Mouse (Mus musculus) NIH3T3 (cell line): ENCODE results near the gene Lrrc32.

Experiments
- DNase-seq: peaks from one replicate; pipeline ENCODE4 v3.0.0-alpha.2; 2012; ENCODE audit warnings: low read depth

The Lrrc32 gene

DNA sequence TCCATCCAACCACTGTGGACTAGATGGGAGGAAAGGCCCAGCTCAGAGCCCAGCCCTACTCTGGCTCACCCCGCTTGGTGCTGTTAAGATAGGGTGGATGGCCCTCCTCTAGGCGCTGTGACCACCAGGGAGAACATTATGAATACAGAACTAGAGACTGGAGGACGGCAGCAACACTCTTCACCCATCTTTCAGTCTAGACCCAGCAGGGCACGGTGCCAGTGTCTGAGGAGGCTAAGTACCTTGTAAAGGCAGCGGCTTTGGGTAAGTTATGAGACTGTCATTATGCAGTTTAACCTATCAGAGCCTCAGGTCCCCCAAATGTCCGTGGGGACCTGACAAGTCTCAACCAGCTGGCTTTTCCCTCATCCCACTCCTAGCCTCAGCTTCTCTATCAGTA is at the start of gene Lrrc32:
Lrrc32 (plus strand) TSS at position 153 of the 400 bp plus-strand sequence.
- no peak for DNase-seq

DNA sequence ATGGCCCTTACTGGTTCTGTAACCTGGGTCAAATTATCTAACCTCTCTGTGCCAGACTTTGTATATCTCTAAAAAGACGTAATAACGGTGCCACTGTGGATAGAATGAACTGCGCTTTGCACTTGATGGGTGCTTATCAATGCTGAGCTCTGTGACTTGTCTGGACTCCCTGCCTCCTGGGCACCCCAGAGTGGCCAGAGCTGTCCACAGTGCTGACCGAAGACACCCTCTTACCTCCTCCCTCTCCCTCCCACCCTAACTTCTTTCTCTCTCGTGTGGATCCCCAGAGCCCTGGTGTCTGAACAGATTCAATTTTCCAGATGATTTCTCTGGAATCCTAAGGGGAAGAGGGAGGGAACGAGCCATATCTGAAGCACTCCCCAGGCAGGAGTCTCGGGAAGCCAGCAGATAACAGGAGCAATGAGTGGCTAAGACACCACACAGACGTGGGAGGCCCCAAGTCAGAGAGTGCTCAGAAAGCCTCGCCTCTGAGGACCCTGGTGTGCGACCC is 49.1 kb upstream of the Lrrc32 start, which contains the start of gene Gucy2d:
Gucy2d (plus strand) TSS at position 461 of the 511 bp plus-strand sequence.
- peak; percentile 60 for DNase-seq

DNA sequence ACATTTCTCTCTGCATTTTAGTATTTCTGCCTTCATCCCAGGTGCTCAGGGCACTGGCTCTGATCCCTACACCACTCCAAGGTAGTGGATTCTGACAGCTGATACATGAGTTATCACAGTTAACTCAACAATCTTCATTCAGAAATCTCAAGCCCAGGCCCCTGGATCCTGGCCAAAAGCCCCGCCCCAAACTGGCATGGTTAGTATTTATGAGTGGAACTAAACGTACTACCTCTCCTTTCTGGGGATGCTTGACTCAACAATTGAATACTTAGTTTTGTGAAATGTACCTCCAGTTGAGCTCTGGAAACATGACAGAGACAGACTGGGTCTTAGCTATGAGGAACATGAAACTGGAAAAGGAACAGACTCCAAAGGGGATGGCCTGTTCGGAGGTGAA is 42.2 kb upstream of the Lrrc32 start:
- no peak for DNase-seq

DNA sequence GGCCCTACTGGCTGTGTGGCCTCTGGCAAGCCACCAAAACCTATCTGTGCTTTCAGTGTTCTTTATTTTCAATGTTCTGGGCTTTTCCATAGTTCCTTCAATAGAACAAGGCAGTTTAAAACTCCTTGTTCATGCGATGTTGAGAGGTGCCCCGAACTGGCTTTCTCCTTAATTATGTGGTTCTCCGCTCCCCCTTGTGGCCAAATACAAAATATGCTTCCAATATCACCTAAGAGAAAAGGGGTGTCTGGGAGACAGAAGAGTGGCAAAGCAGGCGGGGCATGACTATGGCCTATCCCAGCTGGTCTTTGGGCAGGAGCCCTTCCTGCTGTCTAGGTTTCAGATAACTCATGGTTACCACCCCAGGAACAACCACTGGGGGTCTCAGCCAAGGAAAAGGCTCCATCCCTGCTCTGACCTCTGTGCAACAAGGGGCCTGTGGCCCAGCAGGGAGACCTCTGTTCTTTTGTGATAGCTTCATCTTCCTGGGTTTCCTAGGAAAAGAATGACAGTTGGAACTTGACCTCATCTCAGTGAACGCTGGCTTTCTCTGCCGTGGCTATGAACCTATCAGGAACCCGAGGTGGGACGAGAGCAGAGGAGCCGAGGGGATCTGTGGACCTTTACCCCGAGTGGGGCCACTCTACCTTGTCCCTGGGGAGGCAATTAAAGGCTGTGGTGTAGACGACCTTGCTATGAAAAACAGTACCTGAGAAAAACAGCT is 41.3 kb upstream of the Lrrc32 start:
- DNase-seq = peak; percentile 77

DNA sequence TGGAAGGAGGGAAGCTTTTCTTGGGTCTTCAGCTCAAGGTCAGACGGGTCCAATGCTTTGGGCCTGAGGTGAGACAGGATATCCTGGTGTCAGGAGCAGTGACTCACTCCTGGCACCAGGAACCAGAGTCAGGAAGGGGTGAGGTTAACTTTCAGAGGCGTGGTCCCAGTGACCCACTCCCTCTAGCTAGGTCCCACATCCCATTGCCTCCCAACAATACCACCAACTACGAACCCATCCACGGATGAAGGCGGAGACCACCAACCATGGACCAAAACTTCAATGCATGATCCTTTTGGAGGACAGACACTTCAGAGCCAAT is 40.8 kb upstream of the Lrrc32 start:
- no peak for DNase-seq

DNA sequence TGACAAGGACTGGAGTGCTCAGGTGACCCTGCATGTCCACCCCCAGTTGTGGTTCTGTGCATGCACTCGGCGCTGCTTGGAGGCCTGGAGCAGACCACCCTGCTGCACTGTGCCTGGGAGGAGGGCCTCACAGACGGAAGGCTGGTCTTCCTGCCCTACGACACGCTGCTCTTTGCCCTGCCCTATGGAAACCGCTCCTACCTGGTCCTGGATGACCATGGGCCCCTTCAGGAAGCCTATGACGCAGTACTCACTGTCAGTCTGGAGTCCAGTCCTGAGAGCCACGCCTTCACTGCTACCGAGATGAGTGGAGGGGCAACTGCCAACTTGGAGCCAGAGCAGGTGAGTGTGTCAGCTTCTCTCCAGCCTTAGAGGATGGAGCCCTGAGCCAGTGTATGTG is 39.4 kb upstream of the Lrrc32 start:
- DNase-seq = no peak

DNA sequence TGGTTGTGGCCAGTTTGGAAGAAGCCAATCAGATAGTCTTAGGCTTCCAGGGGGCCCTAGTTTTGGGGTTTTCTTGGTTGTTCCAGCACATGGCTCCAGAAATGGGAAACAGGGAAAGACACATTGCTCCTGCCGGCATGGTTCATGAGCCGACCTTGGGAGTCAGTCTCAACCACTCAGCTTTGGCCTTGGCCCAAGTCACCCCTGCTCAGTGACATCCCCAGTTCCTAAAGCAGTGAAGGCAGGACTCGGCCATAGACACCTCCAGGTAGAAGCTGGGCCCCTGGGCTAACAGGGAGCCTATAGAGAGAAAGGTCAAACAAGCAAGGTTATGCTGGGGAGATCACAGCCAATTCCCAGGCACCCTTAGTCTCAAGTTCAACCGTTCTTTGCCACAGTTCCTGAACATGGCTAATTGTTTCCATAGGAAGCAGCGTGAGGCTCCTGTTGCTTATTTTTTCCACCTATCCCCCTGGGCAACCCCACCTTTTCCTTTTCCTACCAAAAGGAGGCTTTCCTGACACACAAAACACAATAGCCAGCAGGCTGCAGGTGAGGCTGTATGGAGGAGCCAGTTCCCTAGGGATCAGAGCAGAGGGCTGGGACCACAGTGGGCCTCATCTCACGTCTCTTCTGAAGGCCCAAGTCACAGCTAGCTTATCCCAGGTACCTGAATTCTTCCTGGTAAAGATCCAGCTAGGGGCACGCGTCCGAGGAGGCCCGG is 34.5 kb upstream of the Lrrc32 start:
- DNase-seq = no peak

DNA sequence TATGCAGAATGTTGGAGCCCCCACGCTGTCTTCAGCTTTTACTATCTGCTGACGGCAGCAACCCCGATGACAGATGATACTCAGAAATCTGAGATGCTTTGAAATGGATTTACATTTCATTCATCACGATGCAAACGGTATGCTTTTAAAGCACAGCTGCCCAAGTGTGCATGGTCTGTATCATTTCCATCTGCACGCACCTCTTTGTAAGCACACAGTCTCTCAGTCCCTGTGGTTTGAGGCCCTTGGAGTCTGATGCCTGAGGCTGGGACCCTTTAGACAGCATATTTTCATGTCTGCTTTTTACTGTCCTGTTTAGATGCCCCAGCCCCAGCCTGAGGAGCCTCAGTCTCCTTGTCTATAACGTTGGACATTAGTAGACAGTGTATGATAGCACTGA is 28.8 kb upstream of the Lrrc32 start:
- DNase-seq = no peak

DNA sequence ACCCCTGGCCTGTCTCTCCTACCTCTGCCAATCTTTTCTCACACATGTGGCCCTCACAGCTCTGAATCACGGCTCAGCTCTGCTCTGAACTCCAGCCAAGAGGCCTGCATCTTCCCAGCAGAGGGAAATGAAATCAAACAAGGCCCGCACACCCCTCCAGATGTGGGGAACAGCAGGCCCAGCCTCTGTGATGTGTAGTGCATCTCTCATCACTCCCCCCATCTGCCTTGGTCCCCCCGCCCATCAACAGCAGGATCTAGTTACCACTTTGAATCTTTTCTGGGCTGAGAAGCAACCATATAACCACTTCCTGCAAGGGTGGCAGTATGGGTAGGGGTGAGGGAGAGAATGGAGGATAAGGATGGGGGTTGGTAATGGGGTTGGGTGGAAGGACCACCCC is 20.0 kb upstream of the Lrrc32 start:
- peak; percentile 71 for DNase-seq

DNA sequence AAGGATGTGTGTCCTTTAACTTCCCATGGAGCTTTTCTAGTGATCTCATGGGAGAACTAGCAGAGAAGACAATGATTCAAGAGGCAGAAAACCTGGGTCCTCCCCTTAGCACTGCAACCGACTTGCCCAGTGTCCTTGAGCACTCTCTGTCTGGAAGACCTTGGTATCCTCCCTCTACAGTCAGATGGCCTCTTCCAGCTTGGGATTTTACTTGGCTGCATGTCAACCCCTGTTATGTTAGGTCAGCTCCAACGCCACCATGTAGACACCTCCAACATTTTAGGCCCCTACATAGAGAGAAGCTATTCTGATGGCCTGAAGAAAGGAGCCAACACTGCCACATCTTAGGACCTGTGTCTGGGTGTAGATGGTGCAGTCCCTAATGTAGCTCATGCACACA is 16.6 kb upstream of the Lrrc32 start:
- DNase-seq = no peak

DNA sequence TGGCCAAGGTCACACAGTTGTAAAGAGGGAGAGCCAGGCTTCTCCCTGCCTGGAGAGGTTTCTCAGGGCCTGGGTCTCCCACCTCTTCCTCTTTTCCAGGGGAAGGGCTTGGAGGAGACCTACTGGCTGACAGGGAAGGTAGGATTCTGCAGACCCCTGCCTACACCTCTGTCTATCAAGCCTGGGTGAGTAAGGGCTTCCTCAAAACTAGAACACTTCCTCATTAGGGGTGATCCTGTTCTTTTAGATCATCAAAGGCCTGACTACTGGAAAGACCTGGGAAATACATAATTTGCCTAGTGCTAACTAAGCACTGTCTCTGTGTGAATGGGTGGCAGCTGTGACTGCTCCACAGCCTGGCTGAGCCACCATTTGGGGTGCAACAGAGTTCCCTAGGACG is 14.5 kb upstream of the Lrrc32 start:
- no peak for DNase-seq

DNA sequence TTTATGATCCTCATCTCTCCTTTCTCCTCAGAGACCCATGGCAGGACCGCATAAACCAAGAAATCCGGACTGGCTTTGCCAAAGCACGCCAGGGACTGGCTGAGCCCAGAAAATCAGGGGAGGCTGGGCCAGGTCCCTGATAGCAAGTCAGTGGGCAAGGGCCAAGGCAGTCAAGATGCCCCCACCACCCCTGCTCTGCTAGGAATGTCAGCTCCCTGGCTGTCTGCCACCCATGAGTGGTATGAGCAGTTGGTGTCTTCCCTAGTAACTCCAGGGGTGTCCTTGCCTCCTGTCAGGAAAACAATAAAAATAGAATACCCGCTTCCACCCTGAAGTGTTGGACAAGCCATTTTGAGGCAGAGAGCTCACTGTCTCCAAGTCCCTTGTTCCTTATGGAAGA is 11.9 kb upstream of the Lrrc32 start:
- no peak for DNase-seq

DNA sequence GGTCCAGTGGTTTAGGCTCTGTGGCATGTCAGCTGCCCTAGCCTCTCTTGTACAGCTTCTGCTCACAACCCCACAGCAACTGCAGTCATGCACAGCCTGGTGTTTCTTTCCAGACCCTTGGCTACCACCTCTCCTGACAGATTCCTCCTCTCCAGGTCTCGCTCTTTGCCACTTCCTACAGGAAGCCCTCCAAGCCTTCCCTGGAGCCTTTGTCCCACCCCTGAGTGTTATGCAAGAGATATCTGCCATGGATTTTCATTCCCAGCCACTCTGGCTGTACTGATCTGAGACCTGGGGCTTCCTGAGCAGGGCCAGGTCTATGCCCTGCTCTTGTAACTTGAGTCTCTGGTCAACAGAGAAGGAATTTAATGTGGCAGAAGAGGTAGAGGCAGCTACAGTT is 8.6 kb upstream of the Lrrc32 start:
- no peak for DNase-seq

DNA sequence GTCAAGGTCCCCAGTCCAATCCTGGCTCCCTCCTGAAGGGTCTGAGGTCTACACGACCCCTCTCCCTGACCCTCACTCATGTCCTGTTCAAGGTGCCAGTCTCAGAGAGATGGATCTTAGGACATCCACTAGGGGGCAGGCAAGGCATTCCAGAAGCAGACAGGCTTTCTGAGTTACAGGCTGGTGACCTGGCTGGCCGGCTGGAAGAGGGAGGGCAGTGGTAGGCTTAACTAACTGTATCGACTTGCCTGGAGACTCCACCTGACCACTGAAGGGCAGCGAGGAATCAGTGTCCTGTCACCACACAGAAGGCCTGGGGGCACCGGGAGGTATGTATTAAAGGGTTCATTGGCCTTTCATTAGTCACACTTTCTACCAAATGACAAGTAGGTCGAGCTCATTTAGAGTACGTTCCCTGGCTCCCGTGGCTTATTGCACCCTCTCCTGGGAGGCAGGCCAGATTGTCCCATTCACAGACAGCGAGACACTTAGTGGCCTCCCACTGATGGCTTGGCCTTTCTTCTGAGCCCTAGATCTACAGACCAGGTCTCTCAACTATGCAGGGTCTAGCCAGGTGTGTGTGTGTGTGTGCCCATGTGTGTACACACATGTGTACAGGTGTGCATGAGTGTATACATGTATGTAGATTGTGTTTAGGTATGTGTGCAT is 7.9 kb upstream of the Lrrc32 start:
- DNase-seq = peak; percentile 88

DNA sequence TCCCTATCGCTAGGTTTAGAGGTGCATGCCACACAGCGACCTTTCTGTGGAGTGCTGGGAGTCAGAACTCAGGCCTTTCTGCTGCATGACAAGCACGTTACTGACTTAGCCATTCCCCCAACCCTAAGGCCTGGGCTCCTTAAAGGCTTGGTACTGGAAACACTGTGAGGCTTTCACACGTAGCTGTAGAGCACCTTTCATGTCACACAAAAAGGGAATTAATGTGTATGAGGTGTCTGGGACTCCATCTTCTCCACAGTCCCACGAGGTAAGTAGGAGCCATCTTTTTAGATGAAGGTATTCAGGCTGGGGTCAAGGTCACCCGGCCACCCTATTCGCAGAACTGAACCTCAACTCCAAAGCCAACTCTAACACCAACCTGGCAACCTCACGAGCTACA is 7.2 kb upstream of the Lrrc32 start:
- no peak for DNase-seq

DNA sequence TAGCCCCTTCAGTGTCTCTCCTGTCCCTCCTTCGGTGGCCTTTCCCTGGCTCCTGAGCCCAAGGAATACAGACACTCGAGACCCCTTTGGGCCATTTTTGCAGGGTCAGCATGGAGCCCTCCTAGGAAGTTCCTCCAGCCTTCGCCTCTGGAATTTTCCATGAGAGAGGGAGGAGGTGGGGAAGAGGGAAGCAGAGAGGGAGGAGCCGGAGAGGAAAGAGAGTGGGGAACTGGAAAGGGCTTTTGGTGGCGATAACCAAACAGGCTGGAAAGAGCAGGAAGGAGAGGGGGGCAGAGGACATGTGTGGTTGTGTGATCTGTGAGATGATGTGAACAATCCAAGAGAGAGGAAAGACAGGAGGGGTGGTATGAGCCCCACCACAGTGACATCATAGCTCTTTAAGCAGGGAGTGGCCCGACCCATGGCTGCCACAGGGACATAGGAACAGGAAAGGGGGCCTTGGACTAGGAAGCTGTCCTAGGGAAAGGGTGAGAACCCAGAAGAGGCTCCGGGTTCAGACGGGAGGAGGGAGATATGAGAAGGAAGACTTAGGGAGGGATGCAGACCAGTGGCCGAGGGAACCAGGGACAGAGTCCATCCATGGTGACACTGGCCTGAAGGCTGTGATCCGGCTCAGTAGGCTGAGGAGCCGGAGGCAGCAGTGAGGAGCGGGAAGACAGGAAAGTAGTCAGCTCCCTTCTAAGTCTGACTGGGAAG is 6.4 kb upstream of the Lrrc32 start:
- no peak for DNase-seq

DNA sequence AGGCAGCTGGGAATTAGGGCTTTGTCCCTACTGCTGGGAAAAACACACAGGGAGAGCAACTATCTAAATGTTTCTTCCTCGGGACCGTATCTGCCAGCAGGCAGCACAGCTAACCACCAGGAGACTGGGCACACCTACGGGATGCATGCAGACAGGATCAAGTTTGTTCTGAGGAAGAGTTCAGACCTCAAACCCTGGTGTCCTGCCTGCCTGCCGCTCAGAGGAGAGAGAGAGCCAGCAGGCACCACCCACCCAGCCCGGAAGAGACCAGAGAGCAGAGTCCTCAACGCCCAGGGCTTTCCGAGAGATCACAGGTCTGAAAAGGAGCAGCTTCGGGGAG is 5.8 kb upstream of the Lrrc32 start:
- no peak for DNase-seq

DNA sequence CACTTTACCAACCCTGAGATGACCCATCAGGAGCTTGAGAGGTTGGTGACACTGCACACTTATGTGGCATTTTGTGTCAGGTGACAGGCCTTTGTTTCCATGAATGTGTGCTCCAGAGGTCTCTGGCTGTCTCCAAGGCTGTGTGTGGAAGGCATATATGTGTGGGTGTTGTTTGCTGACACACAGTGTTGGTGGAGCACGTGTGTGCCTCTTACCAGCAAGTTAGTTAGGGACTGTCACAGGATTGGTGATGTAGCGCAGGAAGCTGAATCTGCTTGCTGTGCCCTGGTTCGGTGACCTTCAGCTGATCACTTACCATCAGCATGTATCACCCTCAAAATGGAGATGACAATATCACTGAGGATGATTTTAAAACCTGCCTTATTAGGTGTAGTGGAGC is 4.2 kb upstream of the Lrrc32 start:
- DNase-seq = no peak

DNA sequence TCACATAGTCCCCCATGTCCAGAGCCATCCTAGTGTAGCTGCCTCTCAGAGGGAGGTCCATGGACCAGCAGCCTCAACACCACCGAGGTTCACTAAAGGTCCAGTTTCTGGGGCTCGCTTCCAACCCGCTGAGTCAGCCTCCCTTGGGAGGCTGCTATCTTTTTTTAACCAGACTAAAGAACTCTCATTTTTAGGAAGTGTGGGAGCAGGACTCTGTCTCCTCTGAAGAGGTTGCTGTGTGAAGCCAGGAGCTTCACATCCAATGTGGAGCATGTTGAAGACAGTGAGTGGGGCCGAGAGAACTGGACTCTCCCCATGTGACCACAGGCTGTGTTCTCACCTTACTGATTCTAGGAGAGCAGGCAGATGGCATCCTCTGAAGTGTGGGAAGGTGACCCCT is 3.6 kb upstream of the Lrrc32 start:
- DNase-seq = peak; percentile 86

DNA sequence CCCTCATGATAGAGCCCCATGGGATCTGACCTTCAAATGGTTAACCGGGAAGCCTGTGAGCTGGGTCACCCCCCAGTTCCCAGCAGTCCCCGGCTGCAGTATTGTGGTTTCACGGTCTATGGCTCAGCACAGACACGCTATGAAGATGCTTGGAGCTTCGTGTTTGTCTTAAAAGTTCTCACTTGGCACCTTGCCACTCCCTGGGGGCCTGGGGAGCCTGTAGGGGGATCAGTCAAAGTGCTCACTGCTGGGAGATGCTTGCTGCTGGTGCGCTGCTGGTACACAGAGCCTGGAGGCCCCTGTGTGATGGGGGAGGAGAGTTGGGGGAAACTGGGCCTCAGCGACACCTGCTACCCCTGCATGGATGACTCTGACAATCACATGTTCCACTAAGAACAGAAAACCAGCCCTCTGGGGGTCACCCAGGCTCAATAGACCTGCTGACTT is 2.6 kb upstream of the Lrrc32 start:
- DNase-seq = peak; percentile 23

DNA sequence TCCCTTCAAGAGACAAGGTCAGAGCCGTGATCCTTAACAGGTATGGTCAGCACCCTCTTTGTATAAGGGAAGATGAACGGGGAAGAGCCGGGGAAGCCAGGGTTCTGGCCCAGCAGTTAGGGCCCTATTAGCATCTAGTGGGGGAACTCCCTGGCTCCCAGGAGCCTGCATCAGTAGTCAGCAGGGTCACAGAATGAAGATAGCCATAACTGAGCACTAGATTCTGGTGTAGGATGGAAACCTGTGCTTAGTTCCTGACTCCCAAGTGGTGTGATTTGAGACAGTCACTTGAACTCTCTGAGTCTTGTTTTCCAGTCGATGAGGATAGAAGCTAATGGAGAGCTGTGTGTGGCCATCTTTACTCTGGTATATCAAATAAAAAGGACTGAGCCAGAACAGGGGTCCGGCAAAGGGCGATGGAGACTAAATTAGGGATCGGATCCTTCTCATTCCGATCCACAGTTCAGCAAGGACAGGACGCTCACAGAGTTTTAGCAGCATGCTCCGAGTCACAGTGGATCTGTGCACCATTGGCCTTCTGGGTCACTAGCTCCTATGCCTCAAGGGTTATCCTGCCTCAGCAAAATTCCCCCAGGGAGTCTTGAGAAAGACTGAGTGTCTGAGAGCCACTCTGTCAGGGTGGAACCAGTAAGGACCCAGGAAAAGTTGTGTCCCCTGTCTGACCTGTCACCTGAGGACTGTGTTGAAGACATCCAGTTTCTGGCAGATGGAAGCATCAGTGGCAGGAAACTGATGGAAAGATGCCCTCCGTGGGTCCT is 1.7 kb upstream of the Lrrc32 start:
- no peak for DNase-seq
